Mouse (Mus musculus): Measurements from ENCODE around the gene Nt5c1b. TPM values are rescaled to one million over a fixed set of nuclear protein-coding genes. Genes with fewer than 3 reads are reported as not detected.

Nt5c1b gene
- polyA plus RNA-seq, 1 experiment from 2014 or later, result not detected

DNA sequence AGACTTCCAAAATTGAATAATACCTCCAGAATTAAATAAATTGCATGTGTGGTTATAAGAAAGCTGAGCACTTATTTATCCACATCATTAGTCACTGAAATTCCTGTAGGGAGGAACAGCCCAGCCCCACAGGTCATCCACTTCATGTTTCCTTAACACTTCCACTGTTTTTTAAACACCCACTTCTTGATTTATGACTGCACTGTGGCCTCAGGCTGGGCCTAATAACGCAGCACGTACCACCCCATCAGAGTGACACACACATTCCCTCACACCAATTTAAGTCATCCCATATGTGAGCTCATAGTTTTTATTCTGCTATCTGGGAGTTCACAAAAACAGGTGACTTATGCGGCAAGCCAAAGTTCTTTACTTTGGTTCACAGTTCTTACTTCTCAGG lies 52.6 kb downstream of the Nt5c1b start:
- Histone ChIP-seq H3K36me3 (no peaks in the 10 kb centered on the region), H3K27ac (no peak overlapping the region), H3K9me3 (no peaks in the 10 kb centered on the region), H3K9ac (replicated peaks) (no peak overlapping the region), H3K4me1 (replicated peaks) (no peaks in the 10 kb centered on the region), H3K4me3 (replicated peaks) (no peak overlapping the region), H3K27me3 (no peaks in the 10 kb centered on the region), H3K4me2 (no peak overlapping the region)
- WGBS, result 17% methylated on average over 3 of the region's 3 CpGs
- ATAC-seq (ENCODE audit: insufficient number of reproducible peaks, insufficient read depth, low FRiP score, low TSS enrichment, low read depth), result no peak

DNA sequence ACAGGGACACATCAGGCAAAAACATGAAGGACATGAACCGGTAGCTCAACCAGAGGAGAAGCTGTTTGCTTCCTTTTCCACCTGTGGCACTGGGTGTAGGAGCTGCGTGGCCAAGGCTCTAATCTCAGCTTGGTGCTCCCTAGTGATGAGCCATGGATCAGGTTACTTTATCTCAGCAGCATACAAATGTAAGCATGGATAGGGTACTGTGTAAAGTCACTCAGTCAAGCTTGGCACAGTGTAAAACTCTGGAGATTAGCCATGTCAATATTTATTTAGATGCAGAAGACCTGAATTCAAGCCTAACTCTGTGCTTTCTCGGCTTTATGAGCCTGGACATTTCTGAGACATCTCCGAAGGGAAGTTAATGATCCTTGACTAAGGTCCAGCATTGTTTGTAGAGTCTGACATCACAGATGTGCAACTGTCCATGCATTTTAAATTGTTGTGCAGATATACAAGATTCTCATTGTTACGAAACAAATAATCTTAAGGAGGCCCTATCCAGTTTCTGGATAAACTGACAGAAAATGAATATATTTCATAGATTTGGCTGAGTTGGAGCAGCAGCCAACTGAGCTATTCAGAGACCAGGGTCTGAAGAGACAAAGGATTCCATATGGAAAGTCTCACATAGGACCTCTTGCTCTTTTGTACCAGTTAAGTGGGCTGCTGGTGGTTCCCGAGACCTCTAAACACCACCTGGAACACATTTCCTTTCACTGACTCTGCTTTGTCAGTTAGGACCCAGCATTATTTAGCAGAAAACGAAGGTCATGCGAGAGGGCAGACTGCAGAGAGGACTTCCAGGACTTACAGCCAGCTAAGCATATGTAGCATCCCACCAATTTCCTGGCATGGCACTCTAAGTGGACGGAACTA lies 56.5 kb downstream of the Nt5c1b start:
- Histone ChIP-seq H3K9ac (replicated peaks) (no peak overlapping the region), H3K27ac (no peak overlapping the region), H3K4me2 (no peak overlapping the region), H3K27me3 (no peaks in the 10 kb centered on the region), H3K4me1 (replicated peaks) (no peaks in the 10 kb centered on the region), H3K36me3 (no peaks in the 10 kb centered on the region), H3K4me3 (replicated peaks) (no peak overlapping the region), H3K9me3 (no peaks in the 10 kb centered on the region)
- ATAC-seq (ENCODE audit: insufficient number of reproducible peaks, insufficient read depth, low FRiP score, low TSS enrichment, low read depth), result no peak
- WGBS, result 55% methylated on average over 9 of the region's 9 CpGs

DNA sequence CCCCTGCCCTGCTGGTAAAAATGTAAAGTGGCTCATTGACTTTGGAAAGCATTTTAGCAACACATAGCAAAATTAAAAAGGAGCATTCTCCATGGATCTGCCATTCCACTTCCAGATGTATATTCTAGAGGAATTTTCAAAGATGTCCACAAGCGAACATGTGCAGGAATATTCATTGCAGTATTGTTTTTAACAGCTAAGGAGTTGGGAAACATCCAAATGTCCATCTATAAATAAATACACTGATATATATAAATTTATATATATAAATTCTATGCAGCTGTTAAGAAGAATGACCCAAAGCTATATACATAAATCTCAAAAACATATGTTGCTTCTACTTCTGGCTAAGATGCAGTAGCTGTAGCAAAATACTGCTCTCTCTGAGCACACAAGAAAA lies 61.2 kb downstream of the Nt5c1b start:
- no peak for ATAC-seq (ENCODE audit: insufficient number of reproducible peaks, insufficient read depth, low FRiP score, low TSS enrichment, low read depth)
- Histone ChIP-seq H3K9ac (replicated peaks) (no peak overlapping the region), H3K4me1 (replicated peaks) (no peaks in the 10 kb centered on the region), H3K27me3 (peaks cover 8% of the 10 kb centered on the region), H3K4me2 (no peak overlapping the region), H3K36me3 (no peaks in the 10 kb centered on the region), H3K4me3 (replicated peaks) (no peak overlapping the region), H3K9me3 (no peaks in the 10 kb centered on the region), H3K27ac (no peak overlapping the region)
- 86% methylated on average over 1 of the region's 1 CpGs for WGBS

DNA sequence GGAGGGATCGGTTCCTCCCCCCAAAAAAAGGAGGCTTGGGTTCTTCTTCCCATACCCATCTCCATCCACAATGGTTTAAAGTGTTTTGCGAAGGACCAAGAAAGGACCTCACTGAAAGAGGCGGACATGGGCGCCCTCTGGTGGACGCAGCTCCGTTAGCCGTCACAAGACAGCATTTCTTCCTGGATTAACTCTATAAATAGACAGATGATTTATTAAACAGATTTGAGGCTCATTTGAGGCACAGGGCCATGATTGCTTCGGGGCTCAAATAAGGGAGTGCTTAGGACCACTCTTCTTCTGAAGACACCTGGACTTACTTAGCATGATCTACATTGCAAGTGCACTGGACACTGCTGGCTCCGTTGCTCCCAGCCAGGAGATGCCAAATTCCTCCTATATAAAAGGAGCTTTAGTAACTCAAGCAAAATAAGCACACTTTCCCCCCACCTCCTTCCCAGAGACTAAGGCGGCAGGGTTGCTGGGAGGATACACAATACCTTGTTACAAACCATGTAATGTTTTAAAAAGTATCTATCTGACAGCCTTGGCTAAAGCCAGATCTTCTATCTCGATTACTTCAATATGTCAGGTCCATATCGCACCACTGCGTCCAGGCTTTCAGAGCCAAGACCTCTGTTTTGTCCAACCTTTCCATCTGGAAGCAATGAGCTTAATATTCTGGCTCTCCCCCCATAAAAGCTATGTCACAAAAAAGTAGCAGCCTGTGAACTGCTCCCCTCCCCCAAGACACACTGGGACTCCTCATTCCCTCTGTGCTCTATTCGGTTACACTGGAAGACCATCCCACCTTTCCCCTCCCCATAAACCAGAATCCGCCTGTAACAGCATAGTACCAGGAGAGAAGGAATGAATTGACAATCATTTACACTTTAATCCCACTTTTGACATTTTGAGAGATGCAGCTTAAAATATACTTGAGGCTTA lies 68.6 kb downstream of the Nt5c1b start:
- Histone ChIP-seq H3K4me2 (0 out of 2 replicates have a peak overlapping the region, but pooled peaks have one; percentile 8), H3K9ac (replicated peaks) (no peak overlapping the region), H3K27ac (no peak overlapping the region), H3K4me3 (replicated peaks) (no peak overlapping the region), H3K27me3 (peaks cover 13% of the 10 kb centered on the region), H3K4me1 (replicated peaks) (peaks cover 19% of the 10 kb centered on the region), H3K36me3 (no peaks in the 10 kb centered on the region), H3K9me3 (no peaks in the 10 kb centered on the region)
- ATAC-seq (ENCODE audit: insufficient number of reproducible peaks, insufficient read depth, low FRiP score, low TSS enrichment, low read depth), result peak; percentile 77
- whole genome bisulfite sequencing, result 13% methylated on average over 15 of the region's 15 CpGs

Other genes starting within 250 kb of the Nt5c1b start
- 33.1 and 37.1 TPM in 2 replicates for gene Rdh14, start 20.8 kb downstream of the Nt5c1b start, polyA plus RNA-seq (2016; fragmentation: Nextera tagmentation; extraction: Ambion mirVana)

All from limb, embryonic 12.5 days (tissue).